Mouse (Mus musculus): Measurements from ENCODE around the gene Ormdl2. TPM values are rescaled to one million over a fixed set of nuclear protein-coding genes. Genes with fewer than 3 reads are reported as not detected.

Gene Ormdl2
- polyA plus RNA-seq, 1 experiment from 2014 or later, result 21.2 TPM

- ATAC-seq (ENCODE audit: low read depth), result no peak
- H3K27ac ChIP-seq (ENCODE audit: low read depth, low read length), result no peak overlapping the region
- no peaks in the 10 kb centered on the region for H3K36me3 ChIP-seq (ENCODE audit: control insufficient read depth, insufficient read depth, low read length)
- H3K4me2 ChIP-seq (ENCODE audit: low read depth, low read length), result no peak overlapping the region
- H3K4me3 ChIP-seq (ENCODE audit: low read depth, low read length), result no peak overlapping the region
- H3K4me1 ChIP-seq (ENCODE audit: control insufficient read depth, insufficient read depth, low read length), result no peaks in the 10 kb centered on the region
- no peaks in the 10 kb centered on the region for H3K9me3 ChIP-seq (ENCODE audit: control insufficient read depth, low read length)
- no peak overlapping the region for H3K9ac ChIP-seq (replicated peaks; ENCODE audit: low read depth, low read length)
- WGBS, result 26% methylated on average over 5 of the region's 5 CpGs
- H3K27me3 ChIP-seq (ENCODE audit: control insufficient read depth, insufficient read depth, low read length), result no peaks in the 10 kb centered on the region
These were observed 47.8 kb downstream of the Ormdl2 start for GRCm38 (mm10) chr10:128773685-128774084.

GRCm38 (mm10) chr10:128772895-128773294 is 48.5 kb downstream of the Ormdl2 start:
- Histone ChIP-seq H3K9me3 (ENCODE audit: control insufficient read depth, low read length) (no peaks in the 10 kb centered on the region), H3K27me3 (ENCODE audit: control insufficient read depth, insufficient read depth, low read length) (no peaks in the 10 kb centered on the region), H3K36me3 (ENCODE audit: control insufficient read depth, insufficient read depth, low read length) (no peaks in the 10 kb centered on the region), H3K4me3 (ENCODE audit: low read depth, low read length) (no peak overlapping the region), H3K4me1 (ENCODE audit: control insufficient read depth, insufficient read depth, low read length) (no peaks in the 10 kb centered on the region), H3K27ac (ENCODE audit: low read depth, low read length) (no peak overlapping the region), H3K9ac (replicated peaks; ENCODE audit: low read depth, low read length) (no peak overlapping the region), H3K4me2 (ENCODE audit: low read depth, low read length) (no peak overlapping the region)
- WGBS, result 85% methylated on average over 2 of the region's 2 CpGs
- ATAC-seq (ENCODE audit: low read depth), result no peak

Other genes with a start within 250 kb of the Ormdl2 start
- gene Erbb3, start 232.0 kb downstream of the Ormdl2 start, polyA plus RNA-seq (2014; fragmentation: Nextera tagmentation; extraction: Ambion mirVana), result 1.4 and 6.0 TPM in 2 replicates
- 454 and 493 TPM in 2 replicates for gene Rps26, start 194.9 kb downstream of the Ormdl2 start, polyA plus RNA-seq (2014; fragmentation: Nextera tagmentation; extraction: Ambion mirVana)
- gene Ikzf4, start 175.7 kb downstream of the Ormdl2 start, polyA plus RNA-seq (2014; fragmentation: Nextera tagmentation; extraction: Ambion mirVana), result 20.3 and 22.9 TPM in 2 replicates
- 13.1 and 14.6 TPM in 2 replicates for gene Suox, start 147.6 kb downstream of the Ormdl2 start, polyA plus RNA-seq (2014; fragmentation: Nextera tagmentation; extraction: Ambion mirVana)
- 87.4 and 98.6 TPM in 2 replicates for gene Rab5b, start 125.4 kb downstream of the Ormdl2 start, polyA plus RNA-seq (2014; fragmentation: Nextera tagmentation; extraction: Ambion mirVana)
- 0.63 and 0.99 TPM in 2 replicates for gene Pmel, start 117.5 kb downstream of the Ormdl2 start, polyA plus RNA-seq (2014; fragmentation: Nextera tagmentation; extraction: Ambion mirVana)
- gene Cdk2, start 116.6 kb downstream of the Ormdl2 start, polyA plus RNA-seq (2014; fragmentation: Nextera tagmentation; extraction: Ambion mirVana), result 8.6 and 15.9 TPM in 2 replicates
- 7.8 and 9.2 TPM in 2 replicates for gene Dgka, start 76.8 kb downstream of the Ormdl2 start, polyA plus RNA-seq (2014; fragmentation: Nextera tagmentation; extraction: Ambion mirVana)
- 36.0 and 41.9 TPM in 2 replicates for gene Pym1, start 73.8 kb downstream of the Ormdl2 start, polyA plus RNA-seq (2014; fragmentation: Nextera tagmentation; extraction: Ambion mirVana)
- 0.70 and 0.71 TPM in 2 replicates for gene Mmp19, start 30.7 kb downstream of the Ormdl2 start, polyA plus RNA-seq (2014; fragmentation: Nextera tagmentation; extraction: Ambion mirVana)
- 35.6 and 42.1 TPM in 2 replicates for gene Dnajc14, start 17.6 kb downstream of the Ormdl2 start, polyA plus RNA-seq (2014; fragmentation: Nextera tagmentation; extraction: Ambion mirVana)
- gene Tmem198b, start 17.3 kb downstream of the Ormdl2 start, polyA plus RNA-seq (2014; fragmentation: Nextera tagmentation; extraction: Ambion mirVana), result 13.9 and 16.6 TPM in 2 replicates
- gene Sarnp, start 4.3 kb downstream of the Ormdl2 start, polyA plus RNA-seq (2014; fragmentation: Nextera tagmentation; extraction: Ambion mirVana), result 146 and 168 TPM in 2 replicates
- 8.2 and 8.6 TPM in 2 replicates for gene Gdf11, start 70.1 kb upstream of the Ormdl2 start, polyA plus RNA-seq (2014; fragmentation: Nextera tagmentation; extraction: Ambion mirVana)
- gene Cd63, start 79.3 kb upstream of the Ormdl2 start, polyA plus RNA-seq (2014; fragmentation: Nextera tagmentation; extraction: Ambion mirVana), result 146 and 210 TPM in 2 replicates
- gene Rdh5, start 101.2 kb upstream of the Ormdl2 start, polyA plus RNA-seq (2014; fragmentation: Nextera tagmentation; extraction: Ambion mirVana), result 18.4 and 19.7 TPM in 2 replicates
- 258 and 280 TPM in 2 replicates for gene Bloc1s1, start 102.4 kb upstream of the Ormdl2 start, polyA plus RNA-seq (2014; fragmentation: Nextera tagmentation; extraction: Ambion mirVana)
- gene Itga7, start 112.2 kb upstream of the Ormdl2 start, polyA plus RNA-seq (2014; fragmentation: Nextera tagmentation; extraction: Ambion mirVana), result 3.3 and 10.3 TPM in 2 replicates
- not detected in 2 replicates for gene Mettl7b, start 139.3 kb upstream of the Ormdl2 start, polyA plus RNA-seq (2014; fragmentation: Nextera tagmentation; extraction: Ambion mirVana)
- not detected in 2 replicates for gene Olfr9, start 167.8 kb upstream of the Ormdl2 start, polyA plus RNA-seq (2014; fragmentation: Nextera tagmentation; extraction: Ambion mirVana)
- not detected in 2 replicates for gene Olfr763, start 189.1 kb upstream of the Ormdl2 start, polyA plus RNA-seq (2014; fragmentation: Nextera tagmentation; extraction: Ambion mirVana)
- not detected in 2 replicates for gene Olfr764-ps1, start 218.3 kb upstream of the Ormdl2 start, polyA plus RNA-seq (2014; fragmentation: Nextera tagmentation; extraction: Ambion mirVana)
- gene Olfr765, start 228.4 kb upstream of the Ormdl2 start, polyA plus RNA-seq (2014; fragmentation: Nextera tagmentation; extraction: Ambion mirVana), result not detected in 2 replicates
- gene Olfr766-ps1, start 247.3 kb upstream of the Ormdl2 start, polyA plus RNA-seq (2014; fragmentation: Nextera tagmentation; extraction: Ambion mirVana), result not detected in 2 replicates

All from neural tube, embryonic 14.5 days (tissue).